Mouse (Mus musculus): ENCODE measurements at regions not wholly inside any gene's neighbourhood (a gene's known extent, or its start where the extent isn't known, plus 50 kb on each side); places are given as distances from the start of the nearest gene placed in this dataset.

DNA sequence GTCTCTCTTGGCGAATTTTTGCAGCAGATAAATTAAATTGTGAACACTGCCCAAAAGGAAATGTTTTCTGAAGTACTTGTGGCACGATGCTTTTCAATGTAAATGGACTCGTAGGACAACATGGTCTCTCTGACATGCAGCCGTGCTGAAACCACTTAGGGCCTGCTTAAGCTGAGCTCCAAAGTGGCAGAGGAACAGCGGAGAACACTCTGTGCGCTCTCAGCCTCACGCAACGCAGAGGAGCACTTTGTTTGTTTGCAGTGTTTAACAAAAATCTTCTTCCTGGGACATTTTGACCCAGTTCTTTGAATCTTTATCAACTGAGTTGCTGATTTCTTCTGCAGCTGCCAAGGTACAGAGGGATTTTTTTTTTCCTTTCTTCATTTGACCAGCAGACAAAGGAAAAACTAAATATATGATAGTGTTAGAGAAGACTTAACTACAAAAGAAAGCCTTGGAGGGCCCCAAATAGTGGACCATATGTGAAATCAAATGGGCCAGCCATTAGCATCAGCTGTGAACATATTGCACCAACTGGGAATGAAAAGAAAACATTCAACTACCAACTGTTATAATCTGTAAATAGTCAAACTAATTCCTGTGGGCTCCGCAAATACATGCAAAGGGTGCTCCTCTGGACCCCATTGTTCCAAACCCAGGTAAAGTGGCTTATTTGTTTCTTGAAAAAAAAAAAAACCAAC, 639.5 kb downstream of the Rwdd3 start:
- H3K9me3 ChIP-seq (replicated peaks; ENCODE audit: low read length), result peaks cover 35% of the 10 kb centered on the region
- H3K4me1 ChIP-seq (ENCODE audit: control insufficient read depth in 1 of 2, insufficient read depth in 2 of 2), result no peaks in the 10 kb centered on the region
- no peak for DNase-seq (ENCODE audit: extremely low read depth)
- H3K4me2 ChIP-seq (ENCODE audit: insufficient read depth, low read depth, poor library complexity, severe bottlenecking), result no peak overlapping the region
- TF ChIP-seq MAFK (IDR thresholded peaks at IDR 0.05; ENCODE audit: insufficient replicate concordance, low read length), result no peak
- no peak for TF ChIP-seq ZC3H11A (IDR thresholded peaks at IDR 0.05; ENCODE audit: low read depth, low read length)
- no peak for TF ChIP-seq NRF1 (IDR thresholded peaks at IDR 0.05; ENCODE audit: low read depth, low read length)
- TF ChIP-seq ETS1 (conservative IDR thresholded peaks at IDR 0.05; ENCODE audit: low read depth, low read length), result no peak
- TF ChIP-seq NELFE (IDR thresholded peaks at IDR 0.05; ENCODE audit: low read depth, low read length), result no peak
- TF ChIP-seq USF2 (conservative IDR thresholded peaks at IDR 0.05; ENCODE audit: low read depth, low read length), result no peak
- no peak for TF ChIP-seq BHLHE40 (IDR thresholded peaks at IDR 0.05; ENCODE audit: low read depth, low read length)
- TF ChIP-seq CTCF (conservative IDR thresholded peaks at IDR 0.05 in 1 of 2, IDR thresholded peaks at IDR 0.05 in 1 of 2; ENCODE audit: low read depth in 2 of 2, low read length in 2 of 2), result no peak
- H3K36me3 ChIP-seq (replicated peaks in 1 of 2; ENCODE audit: control insufficient read depth in 1 of 2, insufficient read depth in 1 of 2, low read length in 1 of 2), result no peaks in the 10 kb centered on the region
- no peak overlapping the region for H3K27ac ChIP-seq (ENCODE audit: insufficient read depth, low read depth)
- dilution Hi-C loops (cut with MboI; ENCODE audit: extremely low pct_ligation_motif_present, extremely low pct_unique_long_range_greater_than_20kb, low sequenced_read_pairs), result no loop called here
- no peaks in the 10 kb centered on the region for H3K27me3 ChIP-seq (replicated peaks)
- H3K9ac ChIP-seq (ENCODE audit: insufficient read depth, low read depth), result no peak overlapping the region
- H3K4me3 ChIP-seq (replicated peaks in 1 of 3; ENCODE audit: low read depth in 2 of 3, low read length in 2 of 3, poor library complexity in 1 of 3), result no peak overlapping the region
- in situ Hi-C loops (cut with MboI; ENCODE audit: low pct_ligation_motif_present, low pct_unique_long_range_greater_than_20kb, low sequenced_read_pairs), result no loop called here
- H3K79me2 ChIP-seq (replicated peaks; ENCODE audit: control insufficient read depth, extremely low read depth, insufficient read depth, poor library complexity, severe bottlenecking), result no peaks in the 10 kb centered on the region

DNA sequence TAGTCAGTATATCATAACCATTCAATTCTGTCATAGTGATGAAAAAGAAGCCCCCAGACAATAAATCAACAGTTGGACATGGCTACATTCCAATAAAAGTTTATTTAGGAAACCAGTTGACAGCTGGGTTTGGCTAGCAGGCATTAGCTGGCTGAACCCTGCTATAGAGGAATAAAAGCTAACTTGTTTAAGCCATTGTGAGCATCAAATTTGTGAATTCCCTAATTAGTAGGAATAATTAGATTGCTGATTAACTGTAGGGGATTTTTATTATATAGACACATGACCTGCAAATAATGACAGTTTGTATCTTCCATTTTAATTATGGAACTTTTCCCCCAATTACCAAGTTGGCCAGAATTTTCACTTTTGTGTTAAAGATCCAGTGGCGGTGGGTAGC, 659.8 kb downstream of the Rwdd3 start:
- Histone ChIP-seq H3K4me2 (ENCODE audit: insufficient read depth, low read depth, poor library complexity, severe bottlenecking) (no peak overlapping the region), H3K79me2 (replicated peaks; ENCODE audit: control insufficient read depth, extremely low read depth, insufficient read depth, poor library complexity, severe bottlenecking) (no peaks in the 10 kb centered on the region), H3K4me1 (ENCODE audit: control insufficient read depth in 1 of 2, insufficient read depth in 2 of 2) (no peaks in the 10 kb centered on the region), H3K9ac (ENCODE audit: insufficient read depth, low read depth) (no peak overlapping the region), H3K27me3 (replicated peaks) (no peaks in the 10 kb centered on the region), H3K4me3 (replicated peaks in 1 of 3; ENCODE audit: low read depth in 2 of 3, low read length in 2 of 3, poor library complexity in 1 of 3) (no peak overlapping the region), H3K27ac (ENCODE audit: insufficient read depth, low read depth) (no peak overlapping the region), H3K9me3 (replicated peaks; ENCODE audit: low read length) (peaks cover 19% of the 10 kb centered on the region), H3K36me3 (replicated peaks in 1 of 2; ENCODE audit: control insufficient read depth in 1 of 2, insufficient read depth in 1 of 2, low read length in 1 of 2) (no peaks in the 10 kb centered on the region)
- TF ChIP-seq MAZ (IDR thresholded peaks at IDR 0.05; ENCODE audit: low read depth, low read length) (no peak), ELF1 (IDR thresholded peaks at IDR 0.05; ENCODE audit: low read depth, low read length) (no peak), GABPA (IDR thresholded peaks at IDR 0.05; ENCODE audit: insufficient replicate concordance, low read depth, low read length) (no peak), MAX (IDR thresholded peaks at IDR 0.05; ENCODE audit: low read length) (no peak), SMC3 (IDR thresholded peaks at IDR 0.05; ENCODE audit: low read depth, low read length) (no peak), USF2 (conservative IDR thresholded peaks at IDR 0.05; ENCODE audit: low read depth, low read length) (no peak), MEF2A (IDR thresholded peaks at IDR 0.05; ENCODE audit: borderline replicate concordance, low read depth, low read length) (no peak), JUN (IDR thresholded peaks at IDR 0.05; ENCODE audit: insufficient read depth, low read depth, low read length) (no peak), ZC3H11A (IDR thresholded peaks at IDR 0.05; ENCODE audit: low read depth, low read length) (no peak), ZMIZ1 (IDR thresholded peaks at IDR 0.05; ENCODE audit: low read depth, low read length) (no peak), HCFC1 (IDR thresholded peaks at IDR 0.05; ENCODE audit: low read depth, low read length) (no peak), SIN3A (IDR thresholded peaks at IDR 0.05; ENCODE audit: low read length) (no peak), JUND (conservative IDR thresholded peaks at IDR 0.05; ENCODE audit: low read depth, low read length) (no peak), MAFK (IDR thresholded peaks at IDR 0.05; ENCODE audit: insufficient replicate concordance, low read length) (no peak), TBP (conservative IDR thresholded peaks at IDR 0.05; ENCODE audit: low read depth, low read length) (no peak), EP300 (IDR thresholded peaks at IDR 0.05; ENCODE audit: low read length) (no peak), ZKSCAN1 (IDR thresholded peaks at IDR 0.05; ENCODE audit: borderline replicate concordance, low read depth, low read length) (no peak), USF1 (IDR thresholded peaks at IDR 0.05; ENCODE audit: low read depth, low read length) (no peak), NELFE (IDR thresholded peaks at IDR 0.05; ENCODE audit: low read depth, low read length) (no peak)
- dilution Hi-C loops (cut with MboI; ENCODE audit: extremely low pct_ligation_motif_present, extremely low pct_unique_long_range_greater_than_20kb, low sequenced_read_pairs), result no loop called here
- in situ Hi-C loops (cut with MboI; ENCODE audit: low pct_ligation_motif_present, low pct_unique_long_range_greater_than_20kb, low sequenced_read_pairs), result no loop called here
- no peak for DNase-seq (ENCODE audit: extremely low read depth)
